Mouse (Mus musculus) stomach, embryonic 14.5 days (tissue): ENCODE measurements around the gene March7. TPM values are rescaled to one million over a fixed set of nuclear protein-coding genes. Genes with fewer than 3 reads are reported as not detected.

ENCODE experiments used
- polyA plus RNA-seq: library from polyadenylated mRNA; unstranded; fragments of >200 nt; fragmentation: Nextera tagmentation; extraction: Ambion mirVana; gene quantifications from 2 replicates; pipeline ENCODE4 v1.2.1, GENCODE M21; 2014

The March7 gene
- polyA plus RNA-seq, 1 experiment from 2014 or later = 79.3 TPM

Other genes with a start within 250 kb of the March7 start
- gene Baz2b, start within 50 bp of the March7 start, polyA plus RNA-seq = 70.1 and 80.0 TPM in 2 replicates
- gene Cd302, start 74.6 kb downstream of the March7 start, polyA plus RNA-seq = 41.4 and 47.5 TPM in 2 replicates
- 1.0 and 1.5 TPM in 2 replicates for gene Ly75, start 173.4 kb downstream of the March7 start, polyA plus RNA-seq